Mouse (Mus musculus) kidney, postnatal 36 days (tissue): ENCODE data around the gene Copa.

ENCODE experiments used
- DNase-seq, 2 experiments: peaks; one replicate each; pipeline ENCODE4 v3.0.0; 2021 to 2022; ENCODE audit warnings: mixed read lengths in 2 of 2

The Copa gene

DNA sequence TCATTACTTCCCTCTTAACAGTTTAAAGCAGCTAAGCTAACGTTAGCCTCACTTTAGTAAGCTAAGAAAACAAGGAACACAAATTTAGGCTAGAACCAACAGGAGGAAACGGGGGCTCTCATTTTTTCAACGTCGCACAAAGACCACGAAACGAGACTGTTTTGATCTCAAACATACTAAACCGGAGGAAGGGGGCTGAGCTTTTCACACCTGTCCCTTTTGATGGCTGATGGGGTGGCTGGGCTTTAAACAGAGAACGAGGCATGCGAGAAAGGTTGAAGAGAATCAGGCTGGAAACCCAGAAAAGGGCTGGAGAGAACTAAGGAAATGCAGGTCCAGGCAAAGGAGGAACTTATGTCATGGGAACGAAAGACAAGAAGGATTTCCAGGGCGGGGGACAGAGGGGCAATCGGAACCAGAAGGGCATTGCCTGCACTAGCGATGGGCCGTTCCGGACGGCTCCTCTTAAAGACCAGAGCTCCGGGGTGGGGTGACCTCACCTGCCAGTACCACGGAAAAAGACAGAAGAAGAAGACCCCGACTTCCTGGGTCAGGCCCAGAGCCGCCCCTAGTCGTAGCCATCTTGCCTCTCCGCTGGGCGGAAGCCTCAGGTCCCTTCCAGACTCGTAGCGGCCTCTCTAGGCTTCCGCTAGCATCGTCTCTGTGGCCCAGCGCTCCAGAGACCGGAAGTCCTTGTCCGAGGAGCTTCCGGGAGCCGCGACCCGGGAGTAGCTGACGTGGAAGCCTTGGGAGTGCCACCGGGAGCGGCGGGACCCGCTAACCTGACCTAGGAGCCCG, at the start of gene Copa, which contains the start of gene Ncstn:
TSS of gene Copa (plus strand) at position 429 of the 798 bp plus-strand sequence.
TSS of gene Ncstn (minus strand) at position 695 of the 798 bp plus-strand sequence.
- peak; percentile 94 to 95 for DNase-seq

DNA sequence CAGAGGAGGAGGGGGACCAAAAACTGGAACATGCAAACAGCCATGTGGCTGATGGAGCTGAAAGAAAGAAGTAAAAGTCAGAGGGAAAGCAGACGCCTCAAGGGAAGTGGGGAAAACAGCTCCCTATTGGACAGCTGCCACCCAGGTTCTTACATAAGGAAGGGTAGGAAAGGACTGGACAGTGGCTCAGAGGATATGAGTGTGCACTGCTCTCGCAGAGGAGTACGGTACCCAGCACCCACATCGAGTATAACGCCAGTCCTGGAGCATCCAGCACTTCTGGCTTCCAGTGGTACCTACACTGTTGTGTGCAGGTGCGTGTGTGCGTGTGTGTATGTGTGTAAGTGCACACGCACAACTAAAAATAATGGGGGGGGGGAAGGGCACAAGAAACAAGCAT, 35.9 kb upstream of the Copa start:
- DNase-seq = no peak

DNA sequence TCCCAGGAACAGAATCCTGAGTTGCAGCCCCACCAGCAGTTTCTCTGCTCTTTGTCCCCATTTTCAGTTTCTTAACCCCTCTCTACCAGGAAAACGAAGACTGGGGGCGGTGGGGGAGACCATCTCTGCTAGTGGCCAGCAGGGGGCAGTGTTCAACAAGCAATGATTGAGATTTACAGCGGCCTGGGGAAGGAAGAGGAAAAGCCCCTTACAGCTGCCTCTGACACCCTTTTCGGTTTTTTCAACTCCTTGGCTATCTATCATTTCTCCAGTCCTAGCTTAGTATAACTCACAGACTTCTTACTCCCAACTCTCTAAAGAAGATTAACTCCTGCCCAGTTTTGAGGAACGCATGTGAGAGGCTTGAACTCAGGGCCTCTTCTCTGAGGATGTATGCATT, 35.4 kb upstream of the Copa start:
- DNase-seq = peak; percentile 52 to 81

DNA sequence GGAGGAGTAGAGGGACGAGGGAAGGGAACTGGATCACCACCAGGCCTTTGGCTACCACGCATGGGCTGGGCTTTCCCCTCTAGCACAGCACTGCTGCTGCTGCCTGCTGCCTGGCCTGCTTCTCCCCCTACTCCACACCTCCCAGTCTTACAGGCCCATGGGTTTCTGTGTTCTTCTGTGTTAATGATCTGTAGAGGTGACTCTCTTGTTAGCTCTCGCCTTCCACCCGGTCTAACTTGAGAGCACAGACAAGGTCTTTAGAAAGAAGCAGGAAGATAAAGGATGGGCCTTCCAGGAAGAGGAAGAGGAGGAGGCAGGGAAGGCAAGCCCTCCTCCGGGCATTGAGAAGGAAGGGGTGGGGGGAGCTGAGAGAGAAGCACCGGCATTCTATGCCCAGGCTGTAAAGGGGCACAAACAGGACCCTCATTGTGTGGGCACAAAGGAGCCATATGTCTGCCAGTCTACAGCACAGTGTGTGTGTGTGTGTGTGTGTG, 34.0 kb upstream of the Copa start:
- DNase-seq = peak in 1 of 2 experiments; percentile 12

DNA sequence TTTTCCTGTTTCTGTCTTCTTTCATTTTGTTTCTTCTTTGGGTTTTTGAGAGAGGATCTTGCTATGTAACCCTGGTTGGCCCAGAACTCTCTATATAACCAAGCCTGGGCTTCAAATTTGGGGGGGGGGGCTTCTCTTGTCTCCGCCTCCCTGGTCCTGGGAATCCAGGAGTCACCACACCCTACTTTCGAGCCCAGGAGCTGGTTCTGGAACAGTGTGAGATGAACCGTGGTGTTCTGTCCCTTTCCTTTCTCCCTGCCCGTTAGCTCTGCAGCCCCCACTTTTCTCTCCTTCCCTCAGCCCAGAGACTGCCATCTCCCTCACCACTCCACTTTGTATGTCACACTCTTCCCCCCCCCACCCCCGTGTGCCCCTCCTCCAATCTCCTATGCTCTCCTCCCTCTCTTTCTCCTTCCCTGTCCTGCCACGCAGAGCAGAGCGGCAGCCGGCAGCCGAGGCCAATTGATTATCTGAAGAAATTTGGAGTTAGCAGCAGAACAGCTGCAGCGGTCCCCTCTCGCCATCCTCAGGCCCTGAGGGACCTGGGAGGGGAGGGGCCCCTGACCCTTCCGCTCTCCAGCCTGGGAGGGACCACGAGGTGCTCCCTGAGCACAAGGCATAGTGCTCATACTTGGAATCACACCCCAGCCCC, 33.1 kb upstream of the Copa start:
- DNase-seq = no peak

DNA sequence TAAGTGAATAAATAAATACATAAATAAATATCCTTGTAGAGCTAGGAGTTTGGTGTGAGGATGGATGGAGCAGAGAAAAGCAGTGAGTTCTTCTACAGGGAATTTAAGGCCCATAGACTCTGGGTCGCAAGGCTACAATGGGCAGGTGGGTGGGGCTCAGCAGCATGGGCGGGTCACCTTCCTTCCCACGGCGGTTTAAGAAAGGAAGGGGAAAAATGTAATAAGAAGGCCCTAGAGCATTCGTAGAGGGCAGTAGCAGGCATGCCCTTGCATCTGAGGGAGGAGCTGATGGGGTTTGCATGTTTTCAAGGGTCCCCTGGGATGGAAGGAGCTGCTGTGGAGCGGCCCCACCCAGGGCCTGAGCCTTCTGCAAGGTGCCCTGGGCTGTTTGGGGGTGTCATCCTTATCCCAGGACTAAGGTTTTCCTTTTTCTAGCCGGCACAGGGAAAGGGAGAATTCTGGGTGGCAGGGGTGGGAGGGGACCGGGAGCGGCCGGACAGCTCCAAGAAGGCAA, 29.5 kb upstream of the Copa start:
- DNase-seq = no peak

DNA sequence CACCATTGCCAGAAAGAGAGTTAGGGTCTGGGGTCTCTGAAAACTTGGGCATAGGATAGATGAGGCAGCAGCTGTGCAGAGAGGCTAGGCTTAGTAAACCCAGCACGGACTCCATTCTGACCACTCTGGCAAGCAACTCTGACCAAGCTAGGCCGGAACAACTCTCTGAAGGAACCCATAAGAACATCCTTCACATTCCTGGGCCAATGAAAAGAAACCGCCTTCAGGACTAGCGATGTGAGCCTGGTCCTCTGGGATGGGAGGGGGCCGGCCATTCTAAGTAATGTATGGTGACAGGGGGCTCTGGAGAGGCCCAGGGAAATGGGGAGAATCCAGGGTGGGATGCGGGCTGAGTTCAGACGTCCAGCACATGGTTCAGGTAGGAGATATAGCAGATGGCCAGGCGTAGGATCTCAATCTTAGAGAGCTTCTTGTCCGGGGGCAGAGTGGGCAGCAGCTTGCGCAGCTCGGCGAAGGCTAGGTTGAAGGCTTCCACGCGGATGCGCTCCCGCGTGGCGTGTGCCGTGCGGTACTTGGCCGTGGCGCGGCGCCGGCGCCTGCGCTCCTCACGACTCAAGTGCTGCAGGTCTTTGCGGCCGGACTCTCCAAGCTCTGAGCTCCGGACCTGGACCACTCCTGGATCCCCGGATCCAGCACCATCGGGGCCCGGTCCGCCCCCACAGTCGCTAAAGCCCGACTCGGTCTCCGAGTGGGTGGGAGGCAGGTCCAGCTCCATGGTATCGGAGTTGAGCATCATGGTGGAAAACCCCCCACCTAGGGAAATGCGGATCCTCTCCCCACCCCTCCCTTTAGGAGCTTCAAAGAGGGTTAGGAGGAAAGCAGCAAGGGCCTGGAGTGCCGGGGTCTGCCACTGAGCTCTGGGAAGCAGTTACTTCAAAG, 28.5 kb upstream of the Copa start:
- no peak for DNase-seq

DNA sequence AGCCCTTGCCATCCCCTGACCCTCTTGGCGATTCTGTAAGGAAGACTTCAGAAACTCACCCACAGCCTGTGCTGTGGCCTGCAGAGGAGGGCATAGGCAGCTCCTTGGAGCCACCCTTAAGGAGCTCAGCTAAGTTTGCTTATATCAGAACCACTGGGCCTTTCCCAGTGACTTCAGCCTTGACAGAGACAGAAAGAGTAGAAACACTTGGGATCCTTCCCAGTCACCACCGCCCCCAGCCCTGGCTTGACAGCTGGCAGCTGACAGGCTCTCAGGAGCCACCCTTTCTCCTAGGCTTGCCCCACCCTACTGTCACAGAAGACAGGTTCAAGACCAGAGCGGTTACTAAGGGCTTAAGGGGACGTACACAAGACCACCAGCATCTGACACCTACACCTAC, 26.1 kb upstream of the Copa start:
- DNase-seq = no peak

DNA sequence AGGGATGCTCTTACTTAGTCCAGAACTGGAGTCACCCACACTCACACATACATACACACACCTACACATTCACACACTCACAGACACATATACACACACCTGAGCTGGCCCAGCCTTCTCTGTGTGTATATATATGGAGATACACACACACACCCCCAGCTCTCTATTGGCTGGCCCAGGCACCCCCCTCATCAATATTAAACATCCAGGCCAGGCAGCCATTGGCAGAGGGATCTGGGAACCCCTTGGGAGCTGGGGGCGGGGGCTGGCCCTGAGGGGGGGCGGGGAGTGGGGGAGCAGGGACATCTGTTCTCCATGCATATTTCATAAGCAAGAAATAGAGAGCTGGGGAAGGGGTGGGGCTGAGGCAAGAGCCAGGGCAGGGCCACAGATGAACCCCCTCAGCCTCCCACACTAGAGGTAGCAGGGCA, 24.8 kb upstream of the Copa start, which contains the start of gene Nhlh1:
TSS of gene Nhlh1 (minus strand) at position 83 of the 431 bp plus-strand sequence.
- DNase-seq = no peak

DNA sequence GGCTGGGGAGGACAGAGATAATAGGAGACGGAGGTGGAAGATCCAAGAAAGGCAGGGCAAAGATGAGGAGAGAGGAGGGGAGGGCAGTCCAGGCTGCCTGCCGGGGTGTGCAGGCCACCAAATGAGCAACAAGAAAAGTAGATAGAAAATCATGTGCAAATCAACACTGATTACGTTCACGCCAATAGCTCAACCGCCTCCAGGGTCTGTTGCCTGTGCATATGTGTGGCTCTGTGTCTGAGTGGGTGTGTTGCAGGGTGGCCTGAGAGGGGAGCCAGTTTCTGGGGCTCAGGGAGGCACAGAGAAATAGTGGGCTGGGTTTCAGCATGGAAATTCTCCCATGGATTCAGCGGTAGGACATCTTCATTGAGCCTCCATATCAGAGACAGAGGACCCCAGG, 24.0 kb upstream of the Copa start:
- no peak for DNase-seq

DNA sequence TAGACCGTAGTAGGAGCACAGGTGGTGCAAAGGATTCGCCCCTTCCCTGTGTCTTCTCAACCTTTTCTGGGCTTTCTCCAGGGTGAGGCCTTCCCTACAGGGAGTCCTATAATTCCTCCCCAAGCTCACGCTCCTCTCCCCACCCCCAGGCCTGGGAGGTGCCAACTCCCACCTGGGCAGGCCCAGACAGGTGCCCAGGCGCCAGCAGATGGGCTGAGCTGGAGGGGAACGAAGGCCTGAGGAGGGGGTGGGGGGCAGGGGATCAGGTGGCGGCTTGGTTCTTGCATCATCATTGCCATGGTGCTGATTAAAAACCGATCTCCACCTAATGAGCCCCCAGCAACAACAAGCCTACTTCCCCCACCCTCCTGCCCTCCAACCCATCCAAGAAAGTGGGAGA, 23.5 kb upstream of the Copa start:
- no peak for DNase-seq

DNA sequence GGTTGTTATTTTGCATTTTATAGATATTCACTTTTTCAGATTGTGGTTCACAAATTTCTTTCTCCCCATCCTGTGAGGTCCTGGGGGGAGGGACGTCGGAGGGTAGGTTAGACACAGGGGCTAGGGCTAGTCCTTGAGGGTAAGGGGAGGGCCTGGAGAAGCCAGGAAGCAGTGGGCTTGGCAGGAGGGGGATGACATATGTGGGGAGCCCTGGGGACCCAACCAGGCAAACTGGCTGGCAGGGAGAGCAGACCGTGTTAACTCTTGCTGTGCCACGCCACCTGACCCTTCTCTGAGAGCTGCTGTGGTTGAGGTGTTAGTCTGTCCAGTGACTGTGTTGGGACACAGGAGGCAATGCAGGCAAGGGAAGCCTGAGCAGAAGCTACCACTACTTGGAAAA, 21.7 kb upstream of the Copa start:
- DNase-seq = no peak

DNA sequence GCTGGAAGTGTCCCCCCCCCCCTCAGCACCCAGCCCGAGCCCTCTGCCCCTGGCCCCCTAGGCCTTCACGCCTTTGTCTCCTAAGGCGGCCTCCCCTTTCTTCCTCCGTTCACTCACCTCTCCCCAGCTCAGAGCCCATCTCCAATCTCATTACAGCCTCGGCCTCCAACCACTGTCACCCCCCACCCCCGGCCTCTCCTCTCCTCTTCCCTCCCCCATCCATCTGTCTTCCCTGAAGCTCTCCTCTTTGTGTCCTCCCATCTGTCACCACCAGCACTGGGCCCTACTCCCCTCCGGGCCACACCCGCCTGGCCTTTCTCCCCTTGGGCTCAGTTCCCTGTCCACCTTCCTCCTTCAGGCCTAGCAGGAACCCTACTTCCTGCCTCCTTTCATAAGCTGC, 21.1 kb upstream of the Copa start:
- no peak for DNase-seq

DNA sequence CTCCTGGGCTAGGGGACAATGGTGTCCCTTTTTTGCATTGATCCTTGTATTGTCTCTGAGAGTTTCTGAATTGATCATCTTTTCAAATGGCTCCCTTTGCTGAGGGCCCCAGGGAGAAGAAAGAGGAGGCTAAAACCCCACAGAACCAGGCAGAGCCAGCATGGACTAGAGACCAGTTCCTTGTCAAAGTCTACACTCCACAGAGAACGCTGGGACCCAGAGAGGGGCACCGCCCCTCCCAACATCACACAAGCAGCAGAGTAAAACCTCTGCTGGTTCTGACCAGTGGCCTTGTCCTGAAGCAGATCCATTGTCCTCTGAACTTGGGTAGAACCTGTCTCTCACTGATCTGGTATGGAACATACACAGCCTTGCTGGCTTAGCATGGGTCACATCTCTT, 20.2 kb upstream of the Copa start:
- no peak for DNase-seq

DNA sequence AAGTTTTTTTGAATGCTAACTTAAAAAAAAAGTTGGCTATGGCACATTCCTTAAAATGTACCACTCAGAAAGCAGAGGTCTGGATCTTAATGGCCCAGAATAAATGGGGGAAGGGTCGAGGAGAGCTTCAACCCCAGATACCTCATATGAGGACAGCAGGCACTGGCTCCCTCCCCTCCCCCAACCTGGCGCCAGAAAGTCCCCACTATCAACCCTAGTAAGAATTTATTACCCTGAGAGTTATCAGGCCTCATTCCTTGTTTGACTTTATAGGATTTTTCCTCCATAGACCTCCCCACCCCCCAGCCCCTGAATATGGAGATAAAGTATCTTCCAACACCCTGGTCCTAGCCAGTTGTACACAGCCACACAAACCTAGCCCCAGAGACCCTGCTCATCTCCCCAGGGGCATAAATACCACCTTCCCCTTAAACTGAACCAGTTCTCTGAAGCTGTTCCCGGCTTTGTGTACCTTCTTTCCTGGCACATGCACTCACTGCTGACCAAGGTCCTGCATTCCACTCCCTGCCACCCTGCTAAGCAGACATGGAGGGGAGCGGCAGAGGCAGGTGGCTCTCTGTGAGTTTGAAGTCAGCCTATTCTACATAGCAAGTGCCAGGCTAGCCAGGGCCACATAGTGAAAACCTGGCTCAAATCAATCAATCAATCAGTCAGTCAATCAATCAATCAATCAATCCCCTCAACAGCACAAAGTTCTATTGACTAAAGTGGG, 18.9 kb upstream of the Copa start:
- no peak for DNase-seq

DNA sequence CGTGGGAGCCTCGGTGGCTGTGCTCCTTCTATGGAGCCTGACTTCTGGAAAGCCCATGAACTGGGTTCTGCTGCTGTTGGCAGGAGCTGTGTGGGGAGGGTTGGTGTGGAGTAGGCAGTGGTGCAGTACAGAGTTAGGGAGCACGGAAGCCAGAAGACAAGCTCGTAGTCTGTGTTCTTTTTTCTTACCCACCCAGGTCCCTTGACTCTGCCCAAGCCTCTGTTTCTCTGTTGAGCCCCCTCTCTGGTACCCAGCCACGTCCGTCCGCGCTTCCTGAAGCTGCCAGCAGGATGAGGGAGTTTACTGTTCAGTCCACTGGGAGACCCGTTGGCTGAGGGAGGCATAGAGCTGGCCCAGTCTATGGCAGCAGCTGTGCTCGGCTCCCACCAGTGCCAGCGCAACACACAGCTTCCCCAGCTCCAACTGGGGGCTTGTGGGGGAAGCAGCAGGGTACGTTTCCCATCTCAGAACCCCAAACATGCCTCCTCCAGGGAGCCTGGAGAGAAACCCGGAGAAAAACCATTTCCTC, 17.7 kb upstream of the Copa start:
- no peak for DNase-seq

DNA sequence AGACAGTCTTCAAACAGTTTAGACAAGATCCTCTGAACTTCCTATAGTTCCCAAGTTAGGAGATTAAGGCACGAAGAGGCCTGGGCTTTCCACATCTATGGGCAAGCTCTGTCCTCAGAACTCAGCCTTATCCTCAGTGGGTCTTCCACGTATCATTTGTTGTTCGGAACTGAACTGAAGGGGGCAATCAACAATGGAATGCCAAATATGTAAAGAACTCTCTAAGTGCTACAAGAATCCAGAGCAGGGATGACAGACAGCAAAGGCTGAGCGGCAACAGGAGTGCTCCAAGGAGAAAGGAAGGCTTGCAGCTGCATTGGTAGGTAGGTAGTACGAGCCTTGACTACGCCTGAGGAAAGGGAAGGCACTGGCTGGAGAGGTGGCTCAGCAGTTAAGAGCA, 12.1 kb upstream of the Copa start:
- DNase-seq = no peak

DNA sequence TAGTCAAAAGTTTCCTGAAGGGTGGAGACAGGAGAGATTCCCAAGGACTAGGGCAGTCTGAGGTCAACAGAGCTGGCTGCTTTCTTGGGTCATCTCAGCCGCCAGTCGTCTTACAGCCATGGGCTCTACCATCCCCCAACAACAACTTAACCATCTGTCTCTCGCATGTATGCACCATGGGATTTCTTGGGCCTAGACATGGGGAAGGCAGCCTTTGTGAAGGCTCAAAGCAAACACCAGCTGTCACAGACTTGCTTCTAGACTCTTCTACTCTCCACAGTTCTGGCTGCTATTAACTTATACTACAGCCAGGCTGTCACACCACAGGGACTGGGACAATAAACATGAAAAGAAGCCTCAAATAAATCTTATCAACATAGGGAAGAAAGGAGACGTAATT, 10.8 kb upstream of the Copa start:
- no peak for DNase-seq

DNA sequence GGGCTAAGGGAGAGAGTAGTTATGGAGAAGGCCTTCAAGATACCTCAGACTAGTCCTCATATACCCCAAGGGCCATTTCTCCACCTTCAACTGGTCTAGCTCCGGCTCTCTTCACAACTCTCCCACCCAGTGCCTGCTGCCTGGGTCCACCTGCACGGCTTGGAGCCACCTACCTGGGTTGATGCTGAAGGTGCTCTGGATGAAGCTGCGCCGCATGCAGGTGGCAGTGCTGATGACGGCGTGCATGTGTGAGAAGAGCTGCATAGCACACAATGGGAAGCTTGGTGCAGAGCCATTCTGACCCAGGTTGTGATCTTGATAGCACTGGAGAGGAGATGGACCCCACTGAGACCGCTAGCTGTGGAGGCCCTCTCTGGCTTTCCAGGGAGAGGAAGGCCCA, 9.7 kb upstream of the Copa start:
- DNase-seq = no peak

DNA sequence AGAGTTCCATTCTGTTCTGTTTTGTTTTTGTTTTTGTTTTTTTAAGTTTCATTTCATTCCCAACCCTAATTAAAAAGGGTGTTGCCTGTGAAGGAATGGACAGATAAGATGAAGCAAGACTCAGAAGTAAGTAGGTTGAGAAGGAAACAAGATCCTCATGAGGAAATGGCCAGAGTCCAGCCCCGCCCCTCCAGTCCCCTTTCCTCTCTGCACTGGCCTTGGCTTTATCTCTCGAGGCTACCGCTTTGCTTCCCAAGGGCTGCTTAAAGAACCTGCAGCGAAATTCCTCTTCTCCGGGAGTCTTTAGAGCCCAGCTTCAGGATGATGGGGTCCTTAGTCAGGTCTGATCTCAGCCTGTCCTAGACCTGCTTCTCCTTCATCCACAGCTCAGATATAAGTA, 4.3 kb upstream of the Copa start:
- DNase-seq = peak; percentile 11 to 27

DNA sequence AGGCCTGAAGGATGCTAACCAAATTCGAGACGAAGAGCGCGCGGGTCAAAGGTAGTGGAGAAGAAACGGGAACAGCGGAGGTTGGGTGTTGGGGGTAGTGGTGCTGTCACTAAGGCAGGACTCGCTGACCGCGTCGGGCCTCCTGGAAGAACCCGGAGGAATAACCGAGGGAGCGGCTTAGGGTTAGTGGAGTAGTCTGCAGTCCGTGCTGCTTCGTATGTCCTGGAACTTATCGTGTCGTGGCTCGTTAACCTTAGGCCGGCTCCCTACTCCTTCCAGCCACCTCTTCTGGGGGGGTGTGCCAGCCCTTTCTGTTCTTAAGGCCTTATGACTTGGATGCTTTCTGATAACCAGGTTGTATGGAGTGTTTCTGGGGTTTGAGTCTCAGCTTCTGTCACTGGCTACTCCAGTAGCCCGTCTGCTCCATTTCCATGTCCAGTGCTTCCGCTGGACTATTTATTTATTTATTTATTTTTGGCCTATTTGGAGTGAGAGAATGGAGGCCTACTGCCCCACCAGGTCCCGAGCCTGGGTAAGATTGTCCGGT, 643 bp downstream of the Copa start:
- no peak for DNase-seq

DNA sequence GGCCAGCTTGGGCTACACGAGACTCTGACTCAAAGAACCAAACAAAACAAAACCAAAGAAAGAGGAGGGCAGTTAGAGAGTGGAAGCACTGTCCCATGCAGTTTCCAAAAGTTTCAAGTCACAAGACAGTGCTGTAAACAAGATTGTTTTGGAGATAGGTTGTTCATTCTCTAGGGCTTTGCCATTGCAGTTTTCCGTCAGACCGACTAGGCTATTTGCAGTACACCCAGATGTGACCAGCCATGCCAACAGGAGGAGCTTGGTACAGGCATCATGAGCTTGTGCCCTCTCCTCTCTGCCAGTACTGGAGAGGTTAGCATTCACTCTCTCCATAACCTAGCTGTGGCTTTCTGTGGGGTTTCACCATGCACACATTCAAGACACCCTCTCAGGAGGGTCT, 11.2 kb downstream of the Copa start:
- peak; percentile 74 to 84 for DNase-seq
